Mouse (Mus musculus): ENCODE measurements around the gene Arhgap45. TPM values are rescaled to one million over a fixed set of nuclear protein-coding genes. Genes with fewer than 3 reads are reported as not detected.

Gene Arhgap45
- 4.7 and 6.9 TPM in 2 replicates for polyA plus RNA-seq (2012; rRNA removed)

GRCm38 (mm10) chr10:80016511-80016910 is at the start of gene Arhgap45:
Arhgap45 (plus strand) TSS chr10:80016653.

DNA sequence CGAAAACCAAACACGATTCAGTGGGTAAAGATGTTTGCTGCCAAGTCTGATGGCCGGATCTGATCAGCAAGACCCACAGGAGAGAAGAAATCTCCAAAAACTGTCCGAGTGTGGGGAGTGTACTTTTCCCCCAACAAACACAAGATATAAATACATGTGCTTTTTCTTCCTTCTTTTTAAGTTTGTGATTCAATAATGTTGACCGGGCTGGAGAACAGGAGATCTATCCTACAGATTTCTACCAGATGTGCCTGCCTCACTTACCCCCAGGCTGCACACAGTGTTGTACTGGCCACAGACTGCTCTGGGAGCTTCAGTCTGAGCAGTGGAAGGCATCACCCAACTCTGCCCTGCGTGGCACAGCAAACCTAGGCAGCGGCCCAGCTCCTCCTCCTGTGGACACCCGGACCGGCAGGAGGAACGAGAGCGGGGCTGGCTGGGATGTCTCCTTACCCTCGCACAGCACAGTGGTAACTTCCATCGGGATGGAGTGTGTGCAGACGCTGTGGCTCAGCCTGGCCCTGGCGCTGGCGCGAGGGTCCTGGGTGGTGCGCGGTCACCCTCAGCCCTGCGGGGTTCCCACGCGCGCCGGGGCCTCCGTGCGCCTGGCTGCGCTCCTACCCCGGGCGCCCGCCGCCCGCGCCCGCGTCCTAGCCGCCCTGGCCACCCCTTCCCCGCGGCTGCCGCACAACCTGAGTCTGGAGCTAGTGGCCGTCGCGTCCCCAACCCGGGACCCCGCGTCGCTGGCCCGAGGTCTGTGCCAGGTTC is 45.9 kb upstream of the Arhgap45 start, which contains the start of gene Grin3b:
Gene Grin3b (plus strand): TSS at position 301 of the 768 bp plus-strand sequence.

DNA sequence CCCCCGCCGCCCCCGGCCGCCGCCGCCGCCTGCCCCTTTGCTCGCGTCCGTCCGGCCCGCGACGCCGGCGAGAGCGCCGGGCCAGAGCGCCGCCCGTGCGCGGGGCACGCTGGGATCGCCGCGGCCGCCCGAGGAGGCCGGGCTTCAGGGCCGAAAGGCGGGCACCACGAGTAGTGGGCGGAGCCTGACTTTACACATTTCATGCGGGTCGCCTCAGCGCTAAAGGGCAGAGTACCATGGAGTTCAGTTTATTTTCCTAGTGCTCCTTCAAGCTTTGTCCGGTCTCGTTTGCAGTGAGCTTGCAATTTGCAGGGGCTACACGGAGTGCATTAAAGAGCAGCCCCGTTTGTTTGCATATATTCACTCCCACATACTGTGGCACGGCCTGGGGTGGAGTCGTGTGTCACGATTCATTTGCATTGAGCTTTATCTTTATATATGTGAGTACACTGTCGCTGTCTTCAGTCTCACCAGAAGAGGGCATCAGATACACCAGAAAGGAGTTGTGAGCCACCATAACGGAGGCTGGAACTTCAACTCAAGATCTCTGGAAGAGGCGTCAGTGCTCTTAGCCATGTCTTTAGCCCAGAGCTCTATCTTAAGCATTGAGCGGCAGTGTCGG is 32.1 kb upstream of the Arhgap45 start, which contains the start of gene Tmem259:
Gene Tmem259 (minus strand): TSS at position 136 of the 622 bp plus-strand sequence.

DNA sequence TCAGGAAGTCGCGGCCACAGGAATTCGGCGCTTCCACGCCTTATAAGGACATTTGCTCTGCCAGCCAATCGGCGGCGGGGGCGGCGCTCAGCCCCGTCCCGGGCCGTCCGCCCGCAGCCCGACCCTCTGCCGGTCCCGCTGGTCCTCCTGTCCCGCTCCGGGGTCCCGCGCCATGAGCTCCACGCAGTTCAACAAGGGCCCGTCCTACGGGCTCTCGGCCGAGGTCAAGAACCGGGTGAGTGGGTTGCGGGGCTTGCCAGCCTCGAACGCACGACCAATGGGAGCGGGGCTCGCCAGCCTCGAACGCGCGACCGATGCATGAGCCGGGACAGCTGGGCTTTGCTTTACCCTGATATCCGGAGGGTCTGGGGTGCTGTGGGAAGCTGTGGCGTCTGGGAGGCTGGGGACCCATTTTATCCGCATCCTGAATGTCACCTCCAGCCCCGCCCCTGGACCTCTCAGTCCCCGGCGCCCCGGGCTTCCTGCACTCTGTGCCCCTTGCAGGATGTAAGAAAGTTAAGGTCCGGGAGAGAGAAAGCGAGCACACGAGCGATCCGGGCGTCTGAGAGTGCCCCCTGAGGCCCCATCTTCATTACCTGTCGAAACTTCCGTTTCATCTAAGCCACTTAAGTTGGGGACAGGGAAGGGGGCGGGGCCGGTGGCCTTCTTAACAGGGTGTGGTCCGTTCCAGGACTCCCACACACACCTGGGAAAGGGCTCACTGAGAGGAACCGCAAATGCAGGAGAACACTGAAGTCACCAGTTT is 27.8 kb upstream of the Arhgap45 start, which contains the start of gene Cnn2:
Gene Cnn2 (plus strand): TSS at position 79 of the 766 bp plus-strand sequence.

GRCm38 (mm10) chr10:79996272-79997033 is 20.0 kb upstream of the Arhgap45 start, which contains the start of gene Abca7:
Abca7 (plus strand) TSS chr10:79996494.

DNA sequence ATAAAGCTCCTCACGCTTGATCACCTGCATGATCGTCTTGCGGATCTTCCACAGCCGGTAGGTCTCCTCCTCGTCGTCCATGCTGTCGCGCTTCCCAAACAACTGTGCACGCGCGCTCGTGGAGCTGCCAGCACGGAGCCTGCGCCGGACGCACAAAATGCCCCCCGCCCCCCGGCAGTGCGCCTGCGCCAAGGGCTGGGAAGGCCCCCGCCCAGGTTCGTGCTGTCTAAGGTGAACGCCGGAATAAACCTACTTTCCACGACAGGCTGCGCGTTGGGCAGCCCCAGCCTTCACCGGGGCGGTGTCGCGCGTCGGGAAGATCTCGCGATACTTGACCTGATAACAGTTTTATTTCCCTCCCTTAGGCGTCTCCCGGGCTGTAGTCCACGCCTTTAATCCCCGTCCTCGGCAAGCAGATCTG is 23.1 kb downstream of the Arhgap45 start, which contains the start of gene Polr2e:
Gene Polr2e (minus strand): TSS at position 237 of the 421 bp plus-strand sequence.

GRCm38 (mm10) chr10:80047041-80047565 is 30.6 kb downstream of the Arhgap45 start, which contains the start of gene Gpx4:
Gpx4 (plus strand) TSS chr10:80047166.

Other genes with a start within 250 kb of the Arhgap45 start
- gene Rnf126, start 249.7 kb upstream of the Arhgap45 start, polyA plus RNA-seq (2012; rRNA removed), result 151 and 157 TPM in 2 replicates
- 1.9 and 3.5 TPM in 2 replicates for gene Fstl3, start 239.4 kb upstream of the Arhgap45 start, polyA plus RNA-seq (2012; rRNA removed)
- 0.10 and 0.13 TPM in 2 replicates for gene Prss57, start 225.7 kb upstream of the Arhgap45 start, polyA plus RNA-seq (2012; rRNA removed)
- 138 and 149 TPM in 2 replicates for gene Palm, start 223.1 kb upstream of the Arhgap45 start, polyA plus RNA-seq (2012; rRNA removed)
- 0.93 and 0.94 TPM in 2 replicates for gene Misp, start 195.7 kb upstream of the Arhgap45 start, polyA plus RNA-seq (2012; rRNA removed)
- gene Ptbp1, start 162.2 kb upstream of the Arhgap45 start, polyA plus RNA-seq (2012; rRNA removed), result 210 and 249 TPM in 2 replicates
- gene Prtn3, start 142.2 kb upstream of the Arhgap45 start, polyA plus RNA-seq (2012; rRNA removed), result 14.8 and 17.6 TPM in 2 replicates
- gene Plppr3, start 142.0 kb upstream of the Arhgap45 start, polyA plus RNA-seq (2012; rRNA removed), result 764 and 843 TPM in 2 replicates
- 0.29 and 0.48 TPM in 2 replicates for gene Elane, start 130.4 kb upstream of the Arhgap45 start, polyA plus RNA-seq (2012; rRNA removed)
- gene Cfd, start 125.8 kb upstream of the Arhgap45 start, polyA plus RNA-seq (2012; rRNA removed), result 0.32 and 0.45 TPM in 2 replicates
- 72.2 and 72.6 TPM in 2 replicates for gene Med16, start 107.7 kb upstream of the Arhgap45 start, polyA plus RNA-seq (2012; rRNA removed)
- gene Gm26602, start 105.8 kb upstream of the Arhgap45 start, polyA plus RNA-seq (2012; rRNA removed), result not detected in 2 replicates
- 2.9 and 3.3 TPM in 2 replicates for gene Kiss1r, start 99.7 kb upstream of the Arhgap45 start, polyA plus RNA-seq (2012; rRNA removed)
- 151 and 165 TPM in 2 replicates for gene R3hdm4, start 95.4 kb upstream of the Arhgap45 start, polyA plus RNA-seq (2012; rRNA removed)
- gene Arid3a, start 89.6 kb upstream of the Arhgap45 start, polyA plus RNA-seq (2012; rRNA removed), result 5.7 and 5.8 TPM in 2 replicates
- gene Wdr18, start 56.5 kb upstream of the Arhgap45 start, polyA plus RNA-seq (2012; rRNA removed), result 56.8 and 61.0 TPM in 2 replicates
- gene Grin3b, start 45.9 kb upstream of the Arhgap45 start, polyA plus RNA-seq (2012; rRNA removed), result 0.28 and 0.36 TPM in 2 replicates
- gene Tmem259, start 32.3 kb upstream of the Arhgap45 start, polyA plus RNA-seq (2012; rRNA removed), result 232 and 237 TPM in 2 replicates
- 24.5 and 48.2 TPM in 2 replicates for gene Cnn2, start 28.1 kb upstream of the Arhgap45 start, polyA plus RNA-seq (2012; rRNA removed)
- 11.6 and 12.4 TPM in 2 replicates for gene Abca7, start 20.2 kb upstream of the Arhgap45 start, polyA plus RNA-seq (2012; rRNA removed)
- gene Polr2e, start 23.1 kb downstream of the Arhgap45 start, polyA plus RNA-seq (2012; rRNA removed), result 262 and 267 TPM in 2 replicates
- gene Gpx4, start 30.5 kb downstream of the Arhgap45 start, polyA plus RNA-seq (2012; rRNA removed), result 405 and 406 TPM in 2 replicates
- 28.9 and 30.5 TPM in 2 replicates for gene Sbno2, start 88.9 kb downstream of the Arhgap45 start, polyA plus RNA-seq (2012; rRNA removed)
- gene Stk11, start 99.2 kb downstream of the Arhgap45 start, polyA plus RNA-seq (2012; rRNA removed), result 122 and 127 TPM in 2 replicates
- gene Atp5d, start 122.0 kb downstream of the Arhgap45 start, polyA plus RNA-seq (2012; rRNA removed), result 370 and 392 TPM in 2 replicates
- gene Cbarp, start 124.2 kb downstream of the Arhgap45 start, polyA plus RNA-seq (2012; rRNA removed), result 141 and 148 TPM in 2 replicates
- 166 and 189 TPM in 2 replicates for gene Midn, start 131.6 kb downstream of the Arhgap45 start, polyA plus RNA-seq (2012; rRNA removed)
- 465 and 485 TPM in 2 replicates for gene Cirbp, start 149.3 kb downstream of the Arhgap45 start, polyA plus RNA-seq (2012; rRNA removed)
- 19.6 and 22.3 TPM in 2 replicates for gene 1600002K03Rik, start 156.3 kb downstream of the Arhgap45 start, polyA plus RNA-seq (2012; rRNA removed)
- gene Efna2, start 162.8 kb downstream of the Arhgap45 start, polyA plus RNA-seq (2012; rRNA removed), result 44.2 and 45.0 TPM in 2 replicates
- gene Mum1, start 209.8 kb downstream of the Arhgap45 start, polyA plus RNA-seq (2012; rRNA removed), result 67.3 and 73.6 TPM in 2 replicates
- gene Ndufs7, start 232.5 kb downstream of the Arhgap45 start, polyA plus RNA-seq (2012; rRNA removed), result 288 TPM in 2 replicates
- gene Gamt, start 244.4 kb downstream of the Arhgap45 start, polyA plus RNA-seq (2012; rRNA removed), result 15.4 and 28.3 TPM in 2 replicates
- gene Dazap1, start 244.8 kb downstream of the Arhgap45 start, polyA plus RNA-seq (2012; rRNA removed), result 207 and 232 TPM in 2 replicates

Measured in central nervous system, embryonic 14 days (tissue).